Mouse (Mus musculus) bone marrow, adult 2 months (tissue): Measurements from ENCODE around the gene Ipcef1.

Experiments used
- CTCF ChIP-seq: fragments of 200-500 bp; IDR thresholded peaks from 2 replicates; pipeline ENCODE4 v1.5.1; 2011; ENCODE audit warnings: low read length, control low read depth; ENCODE audit not compliant: control insufficient read depth, insufficient read depth
- POLR2A ChIP-seq: fragments of 200-500 bp; IDR thresholded peaks from 2 replicates; pipeline ENCODE4 v1.6.1; 2011; ENCODE audit warnings: low read depth, mild to moderate bottlenecking, control low read depth, low read length, borderline replicate concordance; ENCODE audit not compliant: control insufficient read depth

GRCm38 (mm10) chr10:7043896-7044295 lies 8.4 kb downstream of the Ipcef1 start:
- no peak for TF ChIP-seq CTCF
- TF ChIP-seq POLR2A: no peak
